Mouse (Mus musculus) megakaryocyte, embryonic 14.5 days (primary cell): ENCODE data around the gene Fuz. TPM values are rescaled to one million over a fixed set of nuclear protein-coding genes. Genes with fewer than 3 reads are reported as not detected.

Experiments
- H3K27me3 ChIP-seq: replicated peaks from 2 replicates; pipeline ENCODE3; 2012; ENCODE audit warnings: inconsistent platforms
- H3K36me3 ChIP-seq: replicated peaks from 2 replicates; pipeline ENCODE3; 2012; ENCODE audit warnings: low read length, inconsistent platforms, mixed read lengths
- H3K4me1 ChIP-seq: 2 replicates; pipeline ENCODE4 v1.6.1; 2012; ENCODE audit warnings: inconsistent platforms
- H3K4me3 ChIP-seq: replicated peaks from 2 replicates; pipeline ENCODE3; 2012; ENCODE audit warnings: moderate library complexity, mild to moderate bottlenecking, inconsistent platforms
- H3K9me3 ChIP-seq: 2 replicates; pipeline ENCODE4 v1.6.1; 2012; ENCODE audit warnings: inconsistent platforms
- FLI1 ChIP-seq: IDR thresholded peaks from 2 replicates; pipeline ENCODE4 v1.6.1; 2012; ENCODE audit warnings: low read length, inconsistent platforms, mixed read lengths
- GATA1 ChIP-seq: IDR thresholded peaks from 3 replicates; pipeline ENCODE4 v1.6.1; 2012; ENCODE audit warnings: mixed read lengths, low read length, inconsistent platforms, borderline replicate concordance
- polyA plus RNA-seq: library from polyadenylated mRNA; stranded (reverse); fragments of >175 nt; gene quantifications from 2 replicates; pipeline ENCODE4 v1.2.3, GENCODE M21; 2012; ENCODE audit warnings: low replicate concordance; ENCODE audit not compliant: insufficient read depth

Gene Fuz
- polyA plus RNA-seq, 1 experiment = 69.9 TPM

DNA sequence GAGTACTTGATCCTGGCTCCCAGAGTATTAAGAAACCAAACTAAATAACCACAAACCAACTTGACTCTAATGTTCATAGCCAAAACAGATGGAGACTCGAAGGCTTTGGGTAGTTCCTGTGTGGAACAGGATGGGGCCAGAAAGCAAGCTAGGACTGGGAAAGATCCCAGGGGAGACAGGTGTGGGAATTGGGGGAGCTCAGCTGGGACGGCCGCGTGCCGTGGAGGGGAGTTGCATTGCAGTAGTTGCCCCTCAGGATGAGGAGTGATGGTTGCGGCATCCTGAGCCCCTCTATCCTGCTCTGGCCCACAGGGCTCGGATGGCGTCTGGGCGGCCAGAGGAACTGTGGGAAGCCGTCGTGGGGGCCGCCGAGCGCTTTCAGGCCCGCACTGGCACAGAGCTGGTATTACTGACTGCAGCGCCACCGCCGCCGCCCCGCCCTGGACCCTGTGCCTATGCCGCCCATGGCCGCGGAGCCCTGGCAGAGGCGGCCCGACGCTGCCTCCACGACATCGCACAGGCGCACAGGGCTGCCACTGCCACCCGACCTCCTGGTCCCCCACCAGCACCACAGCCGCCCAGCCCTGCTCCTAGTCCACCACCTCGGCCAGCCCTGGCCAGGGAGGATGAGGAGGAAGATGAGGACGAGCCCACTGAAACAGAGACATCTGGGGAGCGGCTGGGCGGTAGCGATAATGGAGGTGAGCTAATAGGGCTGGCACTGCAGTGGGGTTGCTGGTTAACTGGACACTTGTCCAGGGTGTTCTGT lies 43.4 kb upstream of the Fuz start:
- Histone ChIP-seq H3K27me3 (no peaks in the 10 kb centered on the region), H3K9me3 (no peaks in the 10 kb centered on the region), H3K4me3 (peak overlapping the region; percentile 98), H3K4me1 (peaks cover 69% of the 10 kb centered on the region), H3K36me3 (peaks cover 31% of the 10 kb centered on the region)
- TF ChIP-seq FLI1 (no peak), GATA1 (no peak)

DNA sequence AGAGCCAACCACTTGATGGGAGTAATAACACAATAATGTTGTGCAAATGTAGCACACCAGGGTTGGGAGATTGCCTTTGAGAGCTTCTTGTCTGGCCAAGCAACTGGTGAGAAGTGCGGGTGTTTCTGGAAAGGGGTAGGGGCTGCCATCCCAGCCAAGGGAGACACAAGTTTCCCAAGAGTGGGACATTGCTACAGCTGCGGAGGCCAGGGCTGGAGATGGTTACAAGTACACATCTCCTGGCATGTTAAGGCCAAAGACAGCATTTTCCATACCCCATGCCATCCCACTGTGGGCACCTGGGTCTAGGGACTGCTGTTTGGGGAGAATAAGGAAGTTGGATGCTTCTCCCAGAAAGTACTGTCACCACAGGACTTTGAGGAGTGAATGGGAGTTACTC lies 42.8 kb upstream of the Fuz start:
- peaks cover 29% of the 10 kb centered on the region for H3K36me3 ChIP-seq
- peak overlapping the region; percentile 98 for H3K4me3 ChIP-seq
- H3K9me3 ChIP-seq = no peaks in the 10 kb centered on the region
- peaks cover 69% of the 10 kb centered on the region for H3K4me1 ChIP-seq
- TF ChIP-seq FLI1 = no peak
- TF ChIP-seq GATA1 = no peak
- no peaks in the 10 kb centered on the region for H3K27me3 ChIP-seq

DNA sequence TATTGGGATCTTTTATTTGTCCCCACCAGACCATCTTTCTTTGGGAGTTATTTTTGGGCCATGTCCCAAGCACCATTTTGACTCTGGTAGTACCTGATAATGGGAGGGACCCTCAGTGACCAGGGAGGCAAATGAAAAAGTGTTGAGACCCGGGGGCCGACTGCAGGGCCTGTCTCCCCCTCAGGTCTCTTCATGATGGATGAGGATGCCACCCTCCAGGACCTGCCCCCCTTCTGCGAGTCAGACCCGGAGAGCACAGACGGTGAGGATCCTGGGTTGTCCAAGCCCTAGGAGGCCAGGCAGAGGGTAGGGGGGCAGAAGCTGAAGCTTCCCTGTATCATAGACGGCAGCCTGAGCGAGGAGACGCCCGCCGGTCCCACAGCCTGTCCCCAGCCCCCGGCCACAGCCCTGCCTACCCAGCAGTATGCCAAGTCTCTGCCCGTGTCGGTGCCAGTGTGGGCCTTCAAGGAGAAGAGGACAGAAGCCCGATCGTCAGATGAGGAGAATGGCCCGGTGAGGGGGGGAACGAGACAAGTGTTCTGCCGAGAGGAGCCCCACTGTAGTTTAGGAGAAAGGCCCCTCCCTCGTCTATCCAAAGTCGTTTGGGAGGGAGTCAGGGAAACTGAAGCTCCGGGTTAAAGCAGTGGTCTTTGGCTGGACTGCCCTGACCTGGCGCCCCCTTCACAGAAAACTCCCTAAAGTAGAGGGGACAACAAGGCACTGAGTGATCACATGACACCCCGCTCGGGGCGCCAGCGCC lies 42.1 kb upstream of the Fuz start:
- no peak for TF ChIP-seq FLI1
- no peak for TF ChIP-seq GATA1
- Histone ChIP-seq H3K27me3 (no peaks in the 10 kb centered on the region), H3K36me3 (peaks cover 33% of the 10 kb centered on the region), H3K9me3 (no peaks in the 10 kb centered on the region), H3K4me3 (peak overlapping the region; percentile 98), H3K4me1 (peaks cover 74% of the 10 kb centered on the region)

DNA sequence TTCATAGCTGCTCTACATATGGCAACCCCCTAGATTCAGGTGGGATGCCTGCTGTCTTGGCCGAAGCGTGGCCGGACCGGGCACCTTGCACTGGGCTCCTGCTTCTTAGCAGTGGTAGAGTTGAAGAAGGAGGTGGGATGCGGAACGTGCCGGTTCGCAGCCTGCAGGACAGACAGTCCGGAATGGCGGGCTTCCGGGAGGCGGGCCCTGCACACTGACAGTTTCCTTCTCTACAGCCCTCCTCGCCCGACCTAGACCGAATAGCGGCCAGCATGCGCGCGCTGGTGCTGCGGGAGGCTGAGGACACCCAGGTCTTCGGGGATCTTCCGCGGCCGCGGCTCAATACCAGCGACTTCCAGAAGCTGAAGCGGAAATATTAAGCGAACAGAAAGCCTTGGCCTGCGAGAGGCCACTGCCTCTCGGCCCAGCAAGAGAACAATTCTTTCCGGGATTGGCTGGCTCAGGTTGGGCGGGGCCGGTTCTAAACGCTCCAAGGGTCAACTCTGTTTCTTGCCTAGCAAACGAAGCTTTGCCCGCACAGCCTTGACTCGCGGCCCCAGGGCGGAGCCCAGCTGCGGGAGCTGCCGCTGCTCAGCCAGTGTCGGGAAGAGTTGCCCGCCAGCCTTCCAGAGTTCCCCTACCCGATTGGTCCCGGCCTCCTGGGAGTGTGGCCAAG lies 41.4 kb upstream of the Fuz start:
- TF ChIP-seq GATA1 = no peak
- no peak for TF ChIP-seq FLI1
- H3K27me3 ChIP-seq = no peaks in the 10 kb centered on the region
- H3K4me3 ChIP-seq = peak overlapping the region; percentile 98
- H3K9me3 ChIP-seq = no peaks in the 10 kb centered on the region
- H3K4me1 ChIP-seq = peaks cover 80% of the 10 kb centered on the region
- peaks cover 35% of the 10 kb centered on the region for H3K36me3 ChIP-seq

DNA sequence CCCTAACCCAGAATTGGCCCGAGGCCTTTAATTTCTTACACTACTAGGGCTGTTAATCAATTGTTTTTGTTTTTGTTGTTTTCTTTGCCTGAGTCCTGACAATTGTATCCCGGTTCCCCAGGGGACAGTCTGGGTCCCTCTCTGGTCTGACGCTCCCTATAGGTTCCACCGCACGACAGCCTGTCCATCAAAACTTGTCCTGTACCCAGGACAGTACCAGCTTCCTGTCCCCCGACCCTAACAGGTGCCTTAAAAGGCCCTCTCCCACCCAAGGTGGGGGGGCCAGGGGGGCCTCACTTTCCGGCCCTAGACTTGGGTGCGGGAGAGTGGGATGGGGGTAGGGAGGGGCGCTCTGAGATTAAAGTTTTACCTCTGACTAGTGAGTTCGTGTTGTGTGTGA lies 40.8 kb upstream of the Fuz start:
- H3K36me3 ChIP-seq = peaks cover 41% of the 10 kb centered on the region
- no peaks in the 10 kb centered on the region for H3K9me3 ChIP-seq
- no peaks in the 10 kb centered on the region for H3K27me3 ChIP-seq
- peak overlapping the region; percentile 98 for H3K4me3 ChIP-seq
- TF ChIP-seq GATA1 (no peak), FLI1 (no peak)
- peaks cover 86% of the 10 kb centered on the region for H3K4me1 ChIP-seq

DNA sequence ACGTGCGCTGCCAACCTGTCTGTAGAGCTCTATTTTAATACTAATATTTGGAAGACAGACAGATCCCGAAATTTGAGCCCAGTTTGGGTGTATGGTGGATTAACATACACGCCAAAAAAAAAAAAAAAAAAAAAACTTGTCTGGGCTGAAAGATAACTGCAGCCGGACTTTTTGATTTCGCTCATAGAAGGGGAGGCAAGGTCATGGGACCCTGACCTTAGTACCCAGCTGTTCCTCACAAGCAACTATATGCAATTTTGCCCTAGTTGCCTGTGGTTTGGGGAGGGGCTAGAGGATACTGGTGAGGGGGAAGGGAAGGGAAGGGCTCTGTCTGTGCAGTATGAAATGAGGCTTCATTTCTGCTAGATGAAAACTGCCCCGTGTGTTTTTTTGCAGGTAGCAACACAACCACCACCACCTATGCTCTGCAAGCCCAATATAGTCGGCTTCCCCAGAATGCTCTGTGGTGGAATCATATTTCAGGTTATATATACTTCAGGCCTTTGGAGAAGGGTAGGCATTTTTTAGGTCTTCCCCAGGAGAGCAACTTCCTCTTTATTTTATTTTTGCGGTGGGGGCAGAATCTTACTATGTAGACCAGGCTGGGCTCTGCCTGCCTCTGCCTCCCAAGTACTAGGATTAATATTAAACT lies 39.5 kb upstream of the Fuz start:
- peaks cover 51% of the 10 kb centered on the region for H3K36me3 ChIP-seq
- TF ChIP-seq FLI1 (no peak), GATA1 (no peak)
- peak overlapping the region; percentile 97 for H3K4me3 ChIP-seq
- no peaks in the 10 kb centered on the region for H3K9me3 ChIP-seq
- H3K27me3 ChIP-seq = no peaks in the 10 kb centered on the region
- H3K4me1 ChIP-seq = peaks cover 89% of the 10 kb centered on the region

DNA sequence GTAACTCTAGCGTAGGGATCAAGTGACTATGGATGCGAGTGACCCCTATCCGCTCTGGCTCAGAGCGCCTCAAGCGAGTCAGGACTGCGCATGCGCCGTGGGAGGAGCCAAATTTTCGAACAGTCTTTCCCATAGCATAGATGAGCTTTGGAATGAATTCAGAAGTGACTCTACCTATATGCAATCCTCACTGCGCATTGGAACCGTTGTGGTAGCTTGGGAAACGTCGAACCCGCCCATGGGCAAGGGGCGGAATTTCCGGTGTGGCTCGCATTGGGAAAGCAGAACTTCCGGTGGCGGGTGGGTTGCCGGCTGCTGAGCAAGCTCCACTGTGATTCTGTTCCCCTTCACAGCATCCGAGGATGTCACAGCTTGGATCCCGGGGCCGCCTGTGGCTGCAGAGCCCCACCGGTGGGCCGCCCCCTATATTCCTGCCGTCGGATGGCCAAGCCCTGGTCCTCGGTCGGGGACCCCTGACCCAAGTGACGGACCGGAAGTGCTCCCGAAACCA lies 38.8 kb upstream of the Fuz start, which contains the start of gene Pnkp:
Gene Pnkp, plus strand, starts transcription at position 98 of the 511 bp plus-strand sequence.
- H3K36me3 ChIP-seq = peaks cover 51% of the 10 kb centered on the region
- H3K4me1 ChIP-seq = peaks cover 89% of the 10 kb centered on the region

DNA sequence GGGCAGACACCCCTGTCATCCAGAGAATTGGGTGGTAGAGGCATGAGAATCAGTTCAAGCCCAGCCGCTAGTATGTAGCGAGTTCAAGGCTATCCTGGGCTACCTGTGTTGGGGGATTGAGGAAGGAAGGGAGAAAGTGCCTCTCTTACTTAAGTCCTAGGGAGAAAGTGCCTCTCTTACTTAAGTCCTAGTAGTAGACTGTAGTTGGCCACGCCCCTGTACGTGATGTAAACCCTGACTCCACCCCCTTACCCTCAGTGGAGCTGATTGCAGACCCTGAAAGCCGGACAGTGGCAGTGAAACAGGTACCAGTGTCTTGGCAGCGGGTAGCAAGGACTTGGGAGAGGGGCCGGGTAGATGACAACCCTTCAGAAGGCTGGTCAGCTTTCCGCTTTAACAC lies 38.0 kb upstream of the Fuz start:
- peak overlapping the region; percentile 97 for H3K4me3 ChIP-seq
- TF ChIP-seq GATA1 = no peak
- TF ChIP-seq FLI1 = no peak
- peaks cover 51% of the 10 kb centered on the region for H3K36me3 ChIP-seq
- H3K9me3 ChIP-seq = no peaks in the 10 kb centered on the region
- H3K27me3 ChIP-seq = no peaks in the 10 kb centered on the region
- peaks cover 83% of the 10 kb centered on the region for H3K4me1 ChIP-seq

More for the DNA sequence above, 38.8 kb upstream of the Fuz start, which contains the start of gene Pnkp:
- TF ChIP-seq GATA1 = no peak
- TF ChIP-seq FLI1 = peak; percentile 82
- Histone ChIP-seq H3K9me3 (no peaks in the 10 kb centered on the region), H3K4me3 (peak within 1 kb of the TSS; percentile 97), H3K27me3 (no peaks in the 10 kb centered on the region)

DNA sequence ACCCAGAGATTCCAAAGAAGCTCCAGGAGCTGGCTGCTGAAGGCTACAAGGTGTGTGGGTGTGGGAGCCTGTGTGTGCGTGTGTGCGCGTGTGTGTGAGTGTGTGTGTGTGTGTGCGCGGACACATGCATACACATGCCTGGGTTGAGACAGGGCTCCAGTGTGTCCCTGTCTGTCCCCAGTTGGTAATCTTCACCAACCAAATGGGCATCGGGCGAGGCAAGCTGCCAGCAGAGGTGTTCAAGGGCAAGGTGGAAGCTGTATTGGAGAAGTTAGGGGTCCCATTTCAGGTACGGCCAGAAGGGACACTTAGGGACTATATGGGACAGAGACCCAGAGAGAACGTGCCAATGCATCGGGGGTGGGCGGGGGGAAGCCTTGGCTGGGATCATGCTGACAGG lies 36.0 kb upstream of the Fuz start:
- H3K27me3 ChIP-seq = no peaks in the 10 kb centered on the region
- peaks cover 89% of the 10 kb centered on the region for H3K4me1 ChIP-seq
- H3K36me3 ChIP-seq = peaks cover 60% of the 10 kb centered on the region
- no peaks in the 10 kb centered on the region for H3K9me3 ChIP-seq
- TF ChIP-seq GATA1 = no peak
- no peak for TF ChIP-seq FLI1
- no peak overlapping the region for H3K4me3 ChIP-seq
